16 mouse cellular contexts compared by ENCODE assay signal in genomic region chr12:85483155-85483554, GRCm38 (mm10). TPM values are rescaled to one million over a fixed set of nuclear protein-coding genes. Genes with fewer than 3 reads are reported as not detected.
DNase-seq lines count a peak whose midpoint lies in the region; ATAC-seq and TF ChIP-seq lines count a peak whose summit lies in the region.
"Had no signal": no experiment of that assay in that cellular context is flagged by ENCODE, and none has a peak within 500 bp of the region (broad histone marks: within the 10 kb centered on the region; RNA-seq: fewer than 3 reads in every experiment).

No protein-coding gene starts in this region.

- H3K9ac ChIP-seq in forebrain, postnatal 0 days: no peak overlapping the region
- H3K9ac ChIP-seq in forebrain, embryonic 16.5 days (replicated peaks; ENCODE audit: low read depth, low read length): no peak overlapping the region
- no peak overlapping the region for H3K9ac ChIP-seq in liver, postnatal 0 days (replicated peaks)
- no peak overlapping the region for H3K9ac ChIP-seq in liver, embryonic 11.5 days (ENCODE audit: low read depth, low read length)
- H3K9ac ChIP-seq in CH12.LX (ENCODE audit: insufficient read depth, low read depth): no peak overlapping the region
- H3K9ac ChIP-seq: embryonic facial prominence, embryonic 13.5 days; hindbrain, embryonic 13.5 days; lung, embryonic 15.5 days had no signal

- 30% methylated on average over 4 of the region's 4 CpGs for WGBS in forebrain, postnatal 0 days
- 25% methylated on average over 4 of the region's 4 CpGs for WGBS in forebrain, embryonic 16.5 days
- 35% methylated on average over 4 of the region's 4 CpGs for WGBS in liver, postnatal 0 days (ENCODE audit: insufficient replicate concordance)
- WGBS in liver, embryonic 11.5 days: 38% methylated on average over 4 of the region's 4 CpGs

- no peak overlapping the region for H3K4me2 ChIP-seq in forebrain, postnatal 0 days (ENCODE audit: low read depth)
- no peak overlapping the region for H3K4me2 ChIP-seq in forebrain, embryonic 16.5 days (ENCODE audit: low read length)
- no peak overlapping the region for H3K4me2 ChIP-seq in liver, postnatal 0 days (ENCODE audit: low read depth, low read length)
- no peak overlapping the region for H3K4me2 ChIP-seq in liver, embryonic 11.5 days
- 0 out of 2 replicates have a peak overlapping the region, but pooled peaks have one; percentile 32 for H3K4me2 ChIP-seq in CH12.LX (ENCODE audit: insufficient read depth, low read depth, poor library complexity, severe bottlenecking)
- H3K4me2 ChIP-seq: embryonic facial prominence, embryonic 13.5 days; heart, embryonic 11.5 days; hindbrain, embryonic 13.5 days; lung, embryonic 15.5 days had no signal

- H3K79me2 ChIP-seq in CH12.LX (replicated peaks; ENCODE audit: control insufficient read depth, extremely low read depth, insufficient read depth, poor library complexity, severe bottlenecking): no peaks in the 10 kb centered on the region

- no peak for TF ChIP-seq EP300 in liver, postnatal 0 days (IDR thresholded peaks at IDR 0.05; ENCODE audit: low read depth)
- no peak for TF ChIP-seq EP300 in CH12.LX (IDR thresholded peaks at IDR 0.05; ENCODE audit: low read length)

- dilution Hi-C loops in CH12.LX (cut with MboI; ENCODE audit: extremely low pct_ligation_motif_present, extremely low pct_unique_long_range_greater_than_20kb, low sequenced_read_pairs): no loop called here

- no peak overlapping the region for H3K4me3 ChIP-seq in forebrain, postnatal 0 days (ENCODE audit: low read depth, low read length)
- no peak overlapping the region for H3K4me3 ChIP-seq in forebrain, embryonic 16.5 days (replicated peaks; ENCODE audit: low read length)
- H3K4me3 ChIP-seq in liver, postnatal 0 days (ENCODE audit: low read depth, low read length): no peak overlapping the region
- H3K4me3 ChIP-seq in liver, embryonic 11.5 days (ENCODE audit: low read depth, low read length): no peak overlapping the region
- no peak overlapping the region for H3K4me3 ChIP-seq in CH12.LX (replicated peaks in 1 of 3; ENCODE audit: low read depth in 2 of 3, low read length in 2 of 3, poor library complexity in 1 of 3)
- H3K4me3 ChIP-seq: embryonic facial prominence, embryonic 13.5 days; hindbrain, embryonic 13.5 days; lung, embryonic 15.5 days had no signal

- in situ Hi-C loops in CH12.LX (cut with MboI; ENCODE audit: low pct_ligation_motif_present, low pct_unique_long_range_greater_than_20kb, low sequenced_read_pairs): loop anchor here (10.0 to 25.0 kb wide), 2 partner anchors 108 to 321 kb away; partner anchors contain the start of genes Rps6kl1 and Tmed10

- no peaks in the 10 kb centered on the region for H3K9me3 ChIP-seq in forebrain, postnatal 0 days (ENCODE audit: low read length)
- H3K9me3 ChIP-seq in forebrain, embryonic 16.5 days (ENCODE audit: control insufficient read depth, low read length): no peaks in the 10 kb centered on the region
- no peaks in the 10 kb centered on the region for H3K9me3 ChIP-seq in liver, postnatal 0 days (ENCODE audit: low read length)
- H3K9me3 ChIP-seq in liver, embryonic 11.5 days (ENCODE audit: control insufficient read depth, low read length): no peaks in the 10 kb centered on the region
- no peaks in the 10 kb centered on the region for H3K9me3 ChIP-seq in CH12.LX (replicated peaks; ENCODE audit: low read length)
- H3K9me3 ChIP-seq: embryonic facial prominence, embryonic 13.5 days; hindbrain, embryonic 13.5 days; lung, embryonic 15.5 days had no signal

- no peak for ATAC-seq in forebrain, postnatal 0 days
- ATAC-seq in forebrain, embryonic 16.5 days: no peak
- no peak for ATAC-seq in liver, postnatal 0 days
- ATAC-seq in liver, embryonic 11.5 days (replicated peaks; ENCODE audit: low FRiP score): no peak

- TF ChIP-seq RAD21 in CH12.LX (IDR thresholded peaks at IDR 0.05; ENCODE audit: low read depth, low read length): peak; percentile 40

- DNase-seq in forebrain, postnatal 0 days: peak; percentile 18
- DNase-seq in liver, postnatal 0 days: no peak
- DNase-seq in liver, embryonic 11.5 days (ENCODE audit: low spot score): no peak
- DNase-seq in CH12.LX (ENCODE audit: extremely low read depth): no peak
- DNase-seq in induced T-regulatory cell, adult 2 months (ENCODE audit: low read depth): peak; percentile 72
- DNase-seq in yolk sac, embryonic 10.5 days (ENCODE audit: low spot score): no peak
- DNase-seq in Muller cell, postnatal 12 days (ENCODE audit: inconsistent ontology term): no peak
- DNase-seq: adrenal gland, adult 2 months; cerebellum, adult 11 months; spleen, adult 18-20 months; thymus, adult 2 months had no signal

- TF ChIP-seq CTCF in forebrain, postnatal 0 days (IDR thresholded peaks at IDR 0.05; ENCODE audit: low read depth): peak; percentile 50
- peak; percentile 54 for TF ChIP-seq CTCF in liver, postnatal 0 days (IDR thresholded peaks at IDR 0.05; ENCODE audit: low read depth)
- peak; percentile 39 to 59; a peak in 3 of 4 replicates for TF ChIP-seq CTCF in CH12.LX (conservative IDR thresholded peaks at IDR 0.05 in 1 of 2, IDR thresholded peaks at IDR 0.05 in 1 of 2; ENCODE audit: low read depth in 2 of 2, low read length in 2 of 2)

- H3K27ac ChIP-seq in forebrain, postnatal 0 days (ENCODE audit: low read depth, low read length): no peak overlapping the region
- no peak overlapping the region for H3K27ac ChIP-seq in forebrain, embryonic 16.5 days (ENCODE audit: low read length)
- H3K27ac ChIP-seq in liver, postnatal 0 days (ENCODE audit: low read depth): no peak overlapping the region
- H3K27ac ChIP-seq in liver, embryonic 11.5 days (ENCODE audit: low read depth, low read length): no peak overlapping the region
- no peak overlapping the region for H3K27ac ChIP-seq in CH12.LX (ENCODE audit: insufficient read depth, low read depth)
- H3K27ac ChIP-seq: embryonic facial prominence, embryonic 13.5 days; hindbrain, embryonic 13.5 days; lung, embryonic 15.5 days had no signal

- H3K4me1 ChIP-seq in forebrain, postnatal 0 days (ENCODE audit: insufficient read depth): no peaks in the 10 kb centered on the region; the same call in 1 of the 2 replicates
- H3K4me1 ChIP-seq in forebrain, embryonic 16.5 days (replicated peaks; ENCODE audit: control insufficient read depth, insufficient read depth, low read length): peaks cover 17% of the 10 kb centered on the region
- H3K4me1 ChIP-seq in liver, postnatal 0 days (ENCODE audit: insufficient read depth): peaks cover 22% of the 10 kb centered on the region
- peaks cover 11% of the 10 kb centered on the region for H3K4me1 ChIP-seq in liver, embryonic 11.5 days (replicated peaks; ENCODE audit: control insufficient read depth, insufficient read depth, low read length)
- peaks cover 3 to 27% of the 10 kb centered on the region in 2 experiments; a peak in 3 of 4 replicates for H3K4me1 ChIP-seq in CH12.LX (ENCODE audit: control insufficient read depth in 1 of 2, insufficient read depth in 2 of 2)

- TF ChIP-seq POLR2A in CH12.LX (IDR thresholded peaks at IDR 0.05; ENCODE audit: low read depth, low read length): no peak

- no peaks in the 10 kb centered on the region for H3K36me3 ChIP-seq in forebrain, postnatal 0 days (ENCODE audit: insufficient read depth)
- H3K36me3 ChIP-seq in forebrain, embryonic 16.5 days (ENCODE audit: control insufficient read depth, insufficient read depth): no peaks in the 10 kb centered on the region
- no peaks in the 10 kb centered on the region for H3K36me3 ChIP-seq in liver, postnatal 0 days (replicated peaks; ENCODE audit: insufficient read depth, low read length)
- H3K36me3 ChIP-seq in liver, embryonic 11.5 days (ENCODE audit: control insufficient read depth, insufficient read depth, low read length): no peaks in the 10 kb centered on the region
- no peaks in the 10 kb centered on the region for H3K36me3 ChIP-seq in CH12.LX (replicated peaks in 1 of 2; ENCODE audit: control insufficient read depth in 1 of 2, insufficient read depth in 1 of 2, low read length in 1 of 2)
- H3K36me3 ChIP-seq: embryonic facial prominence, embryonic 13.5 days; hindbrain, embryonic 13.5 days; lung, embryonic 15.5 days had no signal

- peaks cover 6% of the 10 kb centered on the region; the same call in 1 of the 2 replicates for H3K27me3 ChIP-seq in forebrain, postnatal 0 days (ENCODE audit: insufficient read depth, low read length)
- peaks cover 2% of the 10 kb centered on the region; the same call in 1 of the 2 replicates for H3K27me3 ChIP-seq in forebrain, embryonic 16.5 days (replicated peaks; ENCODE audit: control insufficient read depth, insufficient read depth, low read length)
- peaks cover 10% of the 10 kb centered on the region; the same call in 1 of the 2 replicates for H3K27me3 ChIP-seq in liver, postnatal 0 days (ENCODE audit: insufficient read depth, low read length)
- peaks cover 20% of the 10 kb centered on the region for H3K27me3 ChIP-seq in liver, embryonic 11.5 days (replicated peaks; ENCODE audit: control insufficient read depth, insufficient read depth, low read length)
- peaks cover 52% of the 10 kb centered on the region for H3K27me3 ChIP-seq in CH12.LX (replicated peaks)
- H3K27me3 ChIP-seq: lung, embryonic 15.5 days had no signal

TF ChIP-seq in CH12.LX, 34 proteins besides CTCF, POLR2A, EP300 and RAD21:
- no peak for TF ChIP-seq BHLHE40 (IDR thresholded peaks at IDR 0.05; ENCODE audit: low read depth, low read length)
- peak; percentile 43 for TF ChIP-seq SMC3 (IDR thresholded peaks at IDR 0.05; ENCODE audit: low read depth, low read length)
- no peak for TF ChIP-seq MYC (IDR thresholded peaks at IDR 0.05; ENCODE audit: low read depth, low read length)
- no peak for TF ChIP-seq NRF1 (IDR thresholded peaks at IDR 0.05; ENCODE audit: low read depth, low read length)
- TF ChIP-seq RCOR1 (conservative IDR thresholded peaks at IDR 0.05; ENCODE audit: low read depth, low read length): no peak

RNA-seq across cellular contexts. Expression of gene Fos, which starts 9.5 kb away (rescaled TPM):
- total RNA-seq in forebrain, postnatal 0 days (2014; rRNA removed): 14.2 and 18.0 TPM in 2 replicates
- 9.3 and 9.6 TPM in 2 replicates for polyA plus RNA-seq in forebrain, postnatal 0 days (2015; fragmentation: Nextera tagmentation; extraction: Ambion mirVana)
- polyA plus RNA-seq in forebrain, embryonic 16.5 days (2015; fragmentation: Nextera tagmentation; extraction: Ambion mirVana): 1.9 and 2.4 TPM in 2 replicates
- polyA plus RNA-seq in liver, postnatal 0 days (2015; fragmentation: Nextera tagmentation; extraction: Ambion mirVana): 1.3 and 1.6 TPM in 2 replicates
- 1.3 and 1.6 TPM in 2 replicates for polyA plus RNA-seq in liver, embryonic 11.5 days (2014; fragmentation: Nextera tagmentation; extraction: Ambion mirVana)
- total RNA-seq in CH12.LX (2012; rRNA removed) (0.17 and 0.21 TPM in 2 replicates), CH12.LX (2014; rRNA removed) (0.20 and 0.76 TPM in 2 replicates)
- polyA plus RNA-seq in CH12.LX (2012; ENCODE audit: insufficient read length, low read depth): 0.11 and 0.26 TPM in 2 replicates

Comparison
In these comparisons a context has a peak if more than half of its experiments do, and no peak if none do; other contexts are left out.
1. DNase-seq: peak in forebrain, postnatal 0 days (single experiment) and induced T-regulatory cell, adult 2 months (single experiment); none in liver, postnatal 0 days (single experiment), liver, embryonic 11.5 days (single experiment), CH12.LX (single experiment), yolk sac, embryonic 10.5 days (single experiment) and Muller cell, postnatal 12 days (single experiment).
2. Peak in every context shown above with its lines, with median percentiles within 50 percentile points of each other: CTCF ChIP-seq.